Mouse (Mus musculus) midbrain, embryonic 15.5 days (tissue): ENCODE results near the gene Glo1. TPM values are rescaled to one million over a fixed set of nuclear protein-coding genes. Genes with fewer than 3 reads are reported as not detected.
"Not testable (repeated sequence)": the region's sequence is repeated elsewhere in the genome, so short reads cannot be mapped to it uniquely, and the experiment has no call there.

Experiments
- ATAC-seq: fragments of 200-750 bp; cut with Nextera tagmentation; replicated peaks from 2 replicates; pipeline ENCODE4 v1.8.0; 2017; ENCODE audit warnings: moderate TSS enrichment
- H3K27ac ChIP-seq: fragments of 300-500 bp; sonication (generic); 2 replicates; pipeline ENCODE4 v1.5.1; 2015; ENCODE audit warnings: mild to moderate bottlenecking, inconsistent platforms
- H3K27me3 ChIP-seq: fragments of 300-500 bp; sonication (generic); replicated peaks from 2 replicates; pipeline ENCODE4 v1.6.1; 2015; ENCODE audit warnings: inconsistent platforms
- H3K36me3 ChIP-seq: fragments of 300-500 bp; sonication (generic); replicated peaks from 2 replicates; pipeline ENCODE4 v1.6.1; 2015; ENCODE audit warnings: inconsistent platforms
- H3K4me1 ChIP-seq: fragments of 300-500 bp; sonication (generic); 2 replicates; pipeline ENCODE4 v1.6.1; 2015; ENCODE audit warnings: inconsistent platforms
- H3K4me2 ChIP-seq: fragments of 300-500 bp; sonication (generic); 2 replicates; pipeline ENCODE4 v1.6.1; 2015; ENCODE audit warnings: inconsistent platforms, mild to moderate bottlenecking, moderate library complexity
- H3K4me3 ChIP-seq: fragments of 300-500 bp; sonication (generic); 2 replicates; pipeline ENCODE4 v1.5.1; 2015; ENCODE audit warnings: mild to moderate bottlenecking, inconsistent platforms
- H3K9ac ChIP-seq: fragments of 300-500 bp; sonication (generic); 2 replicates; pipeline ENCODE4 v1.6.1; 2015; ENCODE audit warnings: mild to moderate bottlenecking, inconsistent platforms
- H3K9me3 ChIP-seq: fragments of 300-500 bp; sonication (generic); 2 replicates; pipeline ENCODE4 v1.6.1; 2016; ENCODE audit warnings: inconsistent platforms
- WGBS: fragments of 180-500 bp; shearing (Covaris S2); methylation state at CpG from one replicate; pipeline ENCODE4 v1.1.7; 2015; ENCODE audit warnings: mixed read lengths; 5-methylcytosine and 5-hydroxymethylcytosine counted together
- polyA plus RNA-seq: library from polyadenylated mRNA; unstranded; fragments of >200 nt; fragmentation: Nextera tagmentation; extraction: Ambion mirVana; gene quantifications from 2 replicates; pipeline ENCODE4 v1.2.1, GENCODE M21; 2015

The Glo1 gene
- 128 and 131 TPM in 2 replicates for polyA plus RNA-seq

DNA sequence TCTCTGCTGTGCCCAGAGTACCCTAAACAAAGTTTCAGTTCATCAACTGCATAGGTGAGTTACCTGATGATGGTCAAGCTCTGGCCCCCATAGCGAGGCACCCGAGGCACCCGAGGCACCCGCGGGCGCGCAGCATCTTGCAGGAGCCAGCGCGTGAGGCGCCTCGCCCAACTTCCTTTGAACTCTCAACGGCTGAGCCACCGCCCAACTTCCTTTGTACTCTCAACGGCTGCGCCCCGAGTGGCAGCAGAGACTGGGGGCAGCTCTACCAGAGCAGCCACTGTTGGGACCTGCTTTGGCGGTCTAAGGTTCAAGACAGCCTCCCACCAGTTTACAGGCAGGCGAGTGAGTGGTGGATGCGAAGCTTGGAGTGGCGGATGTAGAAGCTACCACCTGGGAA, at the start of gene Glo1:
Glo1 (minus strand) TSS at position 153 of the 400 bp plus-strand sequence.
- not testable (repeated sequence) for H3K4me3 ChIP-seq, H3K27me3 ChIP-seq, ATAC-seq, H3K9me3 ChIP-seq, H3K9ac ChIP-seq, H3K4me1 ChIP-seq, H3K4me2 ChIP-seq, H3K36me3 ChIP-seq, H3K27ac ChIP-seq
- WGBS: no CpG with 5 or more reads among the region's 20 CpGs

DNA sequence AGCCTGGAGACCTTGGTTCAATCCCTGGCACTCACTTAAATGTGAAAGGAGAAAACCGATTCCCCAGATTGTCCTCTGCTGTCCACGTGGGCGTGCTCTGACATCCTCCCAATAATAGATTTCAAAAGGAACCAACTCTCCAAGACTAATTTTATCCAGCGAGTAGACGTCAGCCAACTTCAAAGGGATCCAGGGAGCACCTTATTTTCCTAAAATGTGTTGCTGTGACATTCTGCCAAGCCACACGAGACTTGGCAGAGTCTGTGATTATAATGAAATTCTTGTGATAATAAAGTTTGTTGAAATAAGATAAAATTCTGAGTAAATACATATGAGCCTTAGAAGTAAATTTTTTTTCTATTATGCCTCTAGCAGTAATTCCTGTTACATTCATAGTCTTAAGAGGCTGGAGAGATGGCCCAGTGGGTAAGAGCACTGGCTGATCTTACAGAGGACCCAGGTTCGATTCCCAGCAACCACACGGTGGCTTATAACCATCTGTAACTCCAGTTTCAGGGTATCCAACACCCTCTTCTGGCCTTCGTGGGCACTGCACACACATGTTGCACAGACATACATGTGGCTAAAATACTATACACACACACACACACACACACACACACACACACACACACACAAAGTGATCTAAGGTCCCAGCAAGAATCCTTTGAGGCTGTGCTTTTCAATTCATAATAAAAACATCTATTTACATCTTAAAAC, 48.5 kb upstream of the Glo1 start:
- Histone ChIP-seq H3K4me3 (no peak overlapping the region), H3K4me1 (peaks cover 4% of the 10 kb centered on the region; the same call in 1 of the 2 replicates), H3K27me3 (no peaks in the 10 kb centered on the region), H3K4me2 (no peak overlapping the region), H3K9ac (no peak overlapping the region), H3K9me3 (no peaks in the 10 kb centered on the region), H3K36me3 (no peaks in the 10 kb centered on the region), H3K27ac (no peak overlapping the region)
- no peak for ATAC-seq
- WGBS: 91% methylated on average over 9 of the region's 9 CpGs

DNA sequence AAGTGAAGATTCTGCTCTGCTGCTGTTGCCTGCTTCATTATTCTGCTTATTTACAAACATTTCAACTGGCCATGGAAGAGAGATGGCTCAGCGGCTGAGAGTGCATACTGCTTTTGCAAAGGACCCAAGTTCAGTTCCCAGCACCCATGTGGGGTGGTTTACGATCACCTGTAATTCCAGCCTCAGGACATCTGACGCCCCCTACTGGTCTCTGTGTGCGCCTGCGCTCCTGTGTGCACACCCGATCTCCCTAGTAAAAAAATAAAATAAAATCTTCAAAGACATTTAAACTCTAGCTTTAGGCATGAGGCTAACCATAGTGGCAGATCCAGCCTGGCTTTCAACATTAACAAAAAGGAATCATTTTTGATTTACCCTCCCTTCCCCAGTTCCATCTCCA, 46.4 kb upstream of the Glo1 start:
- Histone ChIP-seq H3K9ac (no peak overlapping the region), H3K27me3 (no peaks in the 10 kb centered on the region), H3K4me1 (peaks cover 9% of the 10 kb centered on the region; the same call in 1 of the 2 replicates), H3K4me3 (no peak overlapping the region), H3K27ac (peak overlapping the region; percentile 40), H3K36me3 (no peaks in the 10 kb centered on the region), H3K9me3 (no peaks in the 10 kb centered on the region), H3K4me2 (no peak overlapping the region)
- WGBS: 85% methylated on average over 6 of the region's 6 CpGs
- no peak for ATAC-seq

DNA sequence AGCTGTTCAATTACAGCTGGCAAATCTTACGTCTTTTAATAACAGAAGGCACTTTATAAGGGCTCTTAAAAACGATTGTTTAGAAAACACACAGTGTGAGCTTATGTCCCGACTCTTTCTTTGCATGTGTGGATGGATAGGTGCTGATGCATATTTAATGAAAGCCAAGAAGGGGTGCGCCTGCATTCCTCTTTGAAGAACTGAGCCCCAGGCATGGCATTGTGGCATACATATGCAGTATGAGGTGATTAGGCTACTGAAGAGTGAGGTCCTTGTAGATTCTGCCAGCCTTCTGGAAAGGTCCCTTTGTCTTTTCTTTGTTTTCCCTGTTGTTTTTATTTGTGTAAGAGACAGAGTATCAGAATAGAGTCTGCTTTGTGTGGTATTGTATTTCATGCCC, 45.9 kb upstream of the Glo1 start:
- no peak for ATAC-seq

DNA sequence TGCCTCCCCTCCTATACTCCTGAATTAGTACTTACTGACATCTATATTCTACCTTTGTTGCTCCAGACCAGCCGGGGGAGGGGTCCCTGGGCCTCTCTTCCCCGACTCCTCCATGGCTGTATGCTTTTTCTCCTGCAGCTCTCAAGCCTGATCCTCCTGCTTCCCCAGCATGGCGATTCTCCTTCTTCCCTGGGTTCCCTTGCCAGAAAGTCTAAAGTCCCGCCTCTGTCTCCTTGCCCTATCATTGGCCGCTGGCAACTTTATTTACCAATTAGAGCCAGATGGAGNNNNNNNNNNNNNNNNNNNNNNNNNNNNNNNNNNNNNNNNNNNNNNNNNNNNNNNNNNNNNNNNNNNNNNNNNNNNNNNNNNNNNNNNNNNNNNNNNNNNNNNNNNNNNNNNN, 38.2 kb upstream of the Glo1 start:
- H3K4me1 ChIP-seq: 0 out of 2 replicates have a peak, but pooled peaks cover 1% of the 10 kb centered on the region
- no peak for ATAC-seq
- 70% methylated on average over 5 of the region's 5 CpGs for WGBS
- H3K27me3 ChIP-seq: no peaks in the 10 kb centered on the region
- no peaks in the 10 kb centered on the region for H3K9me3 ChIP-seq
- H3K36me3 ChIP-seq: no peaks in the 10 kb centered on the region
- no peak overlapping the region for H3K4me3 ChIP-seq
- no peak overlapping the region for H3K27ac ChIP-seq
- H3K9ac ChIP-seq: no peak overlapping the region
- H3K4me2 ChIP-seq: no peak overlapping the region

More for the DNA sequence above, 45.9 kb upstream of the Glo1 start:
- Histone ChIP-seq H3K27me3 (no peaks in the 10 kb centered on the region), H3K27ac (peak overlapping the region; percentile 40), H3K4me1 (peaks cover 9% of the 10 kb centered on the region; the same call in 1 of the 2 replicates), H3K4me3 (no peak overlapping the region), H3K36me3 (no peaks in the 10 kb centered on the region), H3K9me3 (no peaks in the 10 kb centered on the region), H3K9ac (no peak overlapping the region), H3K4me2 (no peak overlapping the region)
- WGBS: 44% methylated on average over 4 of the region's 4 CpGs

DNA sequence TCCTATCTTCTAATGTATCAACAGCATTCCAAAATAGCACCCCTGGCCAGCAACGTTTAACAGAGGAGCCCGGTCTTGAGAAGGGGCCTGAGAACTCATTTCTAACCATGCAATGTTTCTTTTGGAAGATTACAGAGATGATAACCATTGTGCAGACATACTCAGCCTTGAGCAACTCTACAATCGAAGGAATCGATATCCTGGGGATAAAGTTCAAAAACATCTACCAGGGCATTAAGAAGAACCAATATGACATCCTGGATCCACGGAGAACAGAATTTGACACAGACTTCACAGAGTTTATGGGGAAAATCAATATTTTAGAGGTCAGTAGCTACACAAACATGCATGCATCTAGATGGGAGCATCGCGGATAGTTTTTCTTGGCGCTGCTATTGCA, 36.5 kb upstream of the Glo1 start:
- Histone ChIP-seq H3K36me3 (no peaks in the 10 kb centered on the region), H3K4me2 (no peak overlapping the region), H3K27me3 (no peaks in the 10 kb centered on the region), H3K9me3 (no peaks in the 10 kb centered on the region), H3K4me3 (no peak overlapping the region), H3K27ac (no peak overlapping the region), H3K9ac (no peak overlapping the region), H3K4me1 (no peaks in the 10 kb centered on the region)
- no peak for ATAC-seq
- WGBS: 89% methylated on average over 8 of the region's 8 CpGs

DNA sequence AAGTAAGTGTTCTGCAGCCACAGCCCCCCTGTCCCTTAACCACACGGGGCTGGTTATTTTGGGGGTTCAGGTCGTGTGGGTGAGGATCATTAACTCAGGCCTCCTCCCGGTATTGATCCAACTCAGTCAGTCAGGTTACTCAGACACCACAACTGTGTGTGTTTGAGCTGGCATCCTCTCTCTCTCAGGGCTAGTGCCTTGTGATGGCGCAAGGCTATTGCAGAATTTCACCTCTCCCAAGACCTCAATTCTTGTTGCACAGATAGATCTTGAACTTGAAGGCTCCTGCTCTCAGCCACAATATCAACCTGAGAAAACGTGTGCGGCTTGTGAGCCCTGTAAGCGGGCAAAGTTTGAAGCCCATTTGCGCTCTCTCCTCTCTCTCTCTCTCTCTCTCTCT, 35.5 kb upstream of the Glo1 start:
- Histone ChIP-seq H3K4me1 (no peaks in the 10 kb centered on the region; the same call in 1 of the 2 replicates), H3K27ac (no peak overlapping the region), H3K4me2 (no peak overlapping the region), H3K36me3 (no peaks in the 10 kb centered on the region), H3K4me3 (no peak overlapping the region), H3K9me3 (no peaks in the 10 kb centered on the region), H3K9ac (no peak overlapping the region), H3K27me3 (no peaks in the 10 kb centered on the region)
- 78% methylated on average over 8 of the region's 8 CpGs for WGBS
- no peak for ATAC-seq

DNA sequence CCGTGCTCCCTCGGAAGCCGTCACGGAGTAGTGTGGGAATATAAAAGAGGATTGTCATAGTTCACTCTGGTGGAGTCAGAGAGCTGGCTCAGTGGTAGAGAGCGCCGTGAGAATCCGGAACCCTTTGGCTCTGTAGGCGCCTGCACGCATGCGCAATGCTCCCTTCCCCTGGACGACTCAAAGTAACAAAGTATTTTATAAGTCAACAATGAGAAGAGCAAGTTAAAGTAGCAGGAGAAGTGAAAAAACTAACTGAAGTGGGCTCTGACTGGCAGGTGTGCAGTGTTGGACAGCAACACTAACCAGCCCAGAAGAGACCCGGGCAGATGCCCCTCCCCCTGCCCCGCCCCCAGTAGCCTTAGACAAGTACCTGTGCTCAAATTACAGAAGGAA, 31.5 kb upstream of the Glo1 start:
- Histone ChIP-seq H3K27me3 (no peaks in the 10 kb centered on the region), H3K4me3 (peak overlapping the region; percentile 32), H3K27ac (peak overlapping the region; percentile 60), H3K4me1 (no peaks in the 10 kb centered on the region; the same call in 1 of the 2 replicates), H3K9ac (peak overlapping the region; percentile 30; the same call in 1 of the 2 replicates), H3K4me2 (peak overlapping the region; percentile 53), H3K36me3 (no peaks in the 10 kb centered on the region), H3K9me3 (no peaks in the 10 kb centered on the region)
- WGBS: 10% methylated on average over 13 of the region's 13 CpGs
- ATAC-seq: peak; percentile 75

DNA sequence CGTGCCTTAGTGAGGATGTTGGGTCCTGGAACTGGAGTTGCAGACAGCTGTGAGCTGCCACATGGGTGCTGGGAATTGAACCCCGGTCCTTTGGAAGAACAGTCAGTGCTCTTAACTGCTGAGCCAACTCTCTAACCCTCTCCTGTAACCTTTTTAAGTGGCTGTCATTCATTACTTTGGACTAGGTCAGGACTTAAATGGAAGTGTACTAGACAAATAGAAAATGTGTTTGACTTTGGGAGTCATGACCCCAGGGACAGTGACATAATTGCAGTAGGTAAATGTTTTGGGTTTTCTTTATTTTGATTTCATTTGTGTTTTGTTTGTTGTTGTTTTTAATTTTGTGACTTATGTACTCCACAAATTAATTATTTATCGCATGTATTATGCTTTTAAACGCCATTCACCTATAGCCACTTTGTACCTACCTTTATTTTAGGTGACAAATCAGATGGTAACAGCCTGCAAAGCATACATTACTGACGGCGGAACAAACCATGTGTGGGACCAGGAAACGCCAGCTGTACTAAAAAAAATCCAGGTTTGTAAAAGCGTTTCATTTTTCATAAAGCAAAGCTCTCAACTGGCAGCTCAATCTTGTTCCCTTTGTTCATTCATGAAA, 31.0 kb upstream of the Glo1 start:
- Histone ChIP-seq H3K9me3 (no peaks in the 10 kb centered on the region), H3K4me3 (peak overlapping the region; percentile 32), H3K27ac (peak overlapping the region; percentile 60), H3K36me3 (no peaks in the 10 kb centered on the region), H3K4me2 (peak overlapping the region; percentile 53), H3K27me3 (no peaks in the 10 kb centered on the region), H3K9ac (peak overlapping the region; percentile 30; the same call in 1 of the 2 replicates), H3K4me1 (no peaks in the 10 kb centered on the region; the same call in 1 of the 2 replicates)
- ATAC-seq: peak; percentile 20; the same call in 1 of the 2 replicates
- 52% methylated on average over 8 of the region's 8 CpGs for WGBS

DNA sequence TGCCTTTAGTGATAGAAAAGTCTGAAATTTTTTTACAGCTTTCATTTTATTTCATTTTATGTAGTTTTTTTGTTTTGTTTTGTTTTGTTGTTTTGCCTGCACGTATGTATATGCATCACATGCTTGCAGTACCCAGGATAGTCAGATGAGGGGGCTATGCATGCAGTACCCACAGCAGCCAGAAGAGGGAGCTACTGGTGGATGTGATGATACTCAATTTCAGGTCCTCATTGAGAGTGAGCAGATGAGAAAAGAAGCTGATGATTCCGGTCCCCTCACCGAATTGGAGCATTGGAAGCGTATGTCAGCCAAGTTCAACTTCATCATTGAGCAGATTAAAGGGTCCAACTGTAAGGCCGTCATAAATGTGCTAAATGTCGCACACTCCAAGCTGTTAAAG, 26.3 kb upstream of the Glo1 start:
- no peak overlapping the region for H3K4me3 ChIP-seq
- H3K9ac ChIP-seq: no peak overlapping the region
- no peak for ATAC-seq
- H3K27me3 ChIP-seq: no peaks in the 10 kb centered on the region
- H3K27ac ChIP-seq: no peak overlapping the region
- H3K4me2 ChIP-seq: no peak overlapping the region
- H3K4me1 ChIP-seq: no peaks in the 10 kb centered on the region; the same call in 1 of the 2 replicates
- WGBS: 94% methylated on average over 6 of the region's 6 CpGs
- no peaks in the 10 kb centered on the region for H3K9me3 ChIP-seq
- H3K36me3 ChIP-seq: no peaks in the 10 kb centered on the region

DNA sequence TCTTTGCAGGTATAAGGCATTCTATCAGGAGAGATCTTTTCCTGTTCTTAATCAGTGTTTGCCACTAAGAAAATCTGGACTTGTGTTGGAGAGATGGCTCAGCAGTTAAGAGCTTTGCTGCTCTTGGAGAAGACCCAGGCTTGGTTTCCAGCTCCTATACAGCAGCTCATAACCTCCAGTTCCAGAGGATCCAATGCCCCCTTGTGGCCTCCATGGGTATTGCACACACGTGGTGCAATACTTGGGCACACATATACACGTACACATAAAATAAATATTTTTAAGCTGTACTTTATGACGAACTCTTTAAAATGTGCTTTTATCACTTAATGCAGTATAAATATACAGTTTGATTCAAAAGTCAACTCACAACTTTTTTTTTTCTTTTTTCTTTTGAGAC, 22.1 kb upstream of the Glo1 start:
- Histone ChIP-seq H3K27me3 (no peaks in the 10 kb centered on the region), H3K9ac (no peak overlapping the region), H3K36me3 (no peaks in the 10 kb centered on the region), H3K4me2 (no peak overlapping the region), H3K27ac (no peak overlapping the region), H3K4me3 (no peak overlapping the region), H3K9me3 (no peaks in the 10 kb centered on the region), H3K4me1 (no peaks in the 10 kb centered on the region)
- ATAC-seq: no peak
- 99% methylated on average over 3 of the region's 3 CpGs for WGBS

DNA sequence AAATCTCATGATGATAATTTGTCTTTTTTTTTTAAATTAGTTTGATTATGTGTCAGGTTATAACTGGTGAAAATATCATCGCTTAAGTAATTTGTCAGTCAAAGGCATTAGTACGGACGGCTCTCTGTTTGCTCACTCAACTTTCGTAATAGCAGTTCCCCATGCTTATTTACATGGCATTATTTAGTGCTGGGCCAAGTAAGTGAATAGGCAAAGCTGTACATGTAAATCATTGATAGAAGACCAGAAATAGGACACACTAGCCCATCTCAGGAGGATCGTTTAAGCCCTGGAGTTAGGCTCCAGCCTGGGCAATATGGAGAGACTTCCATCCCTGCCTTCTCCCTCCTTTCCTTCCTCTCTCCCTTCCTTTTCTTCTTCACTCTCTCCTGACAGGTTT, 14.2 kb upstream of the Glo1 start:
- Histone ChIP-seq H3K4me3 (no peak overlapping the region), H3K9ac (no peak overlapping the region), H3K27me3 (no peaks in the 10 kb centered on the region), H3K4me2 (no peak overlapping the region), H3K36me3 (no peaks in the 10 kb centered on the region), H3K27ac (no peak overlapping the region), H3K4me1 (no peaks in the 10 kb centered on the region), H3K9me3 (no peaks in the 10 kb centered on the region)
- WGBS: 94% methylated on average over 5 of the region's 5 CpGs
- ATAC-seq: no peak

DNA sequence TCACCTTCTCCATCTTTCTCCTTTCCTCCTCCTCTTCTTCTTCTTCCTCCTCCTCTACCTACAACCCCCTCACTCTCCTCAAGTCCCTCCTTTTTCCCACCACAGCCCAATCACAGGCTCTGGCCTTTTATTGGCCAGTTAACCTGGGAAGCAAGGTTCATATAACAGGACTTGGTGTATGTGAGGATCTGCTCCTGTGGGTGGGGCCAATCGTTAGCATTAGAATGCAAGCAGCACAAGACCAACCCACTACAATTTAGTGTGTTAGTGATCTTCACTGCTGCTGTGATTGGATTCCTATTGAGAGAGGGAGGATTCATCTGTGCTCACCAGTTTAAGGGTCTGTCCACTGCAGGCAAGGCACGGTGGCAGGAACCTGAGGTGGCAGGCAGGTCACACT, 12.3 kb upstream of the Glo1 start:
- no peak overlapping the region for H3K4me2 ChIP-seq
- ATAC-seq: no peak
- H3K9me3 ChIP-seq: no peaks in the 10 kb centered on the region
- WGBS: 68% methylated on average over 2 of the region's 2 CpGs
- no peaks in the 10 kb centered on the region for H3K4me1 ChIP-seq
- H3K9ac ChIP-seq: no peak overlapping the region
- no peaks in the 10 kb centered on the region for H3K27me3 ChIP-seq
- H3K4me3 ChIP-seq: no peak overlapping the region
- no peaks in the 10 kb centered on the region for H3K36me3 ChIP-seq
- no peak overlapping the region for H3K27ac ChIP-seq
